Mouse (Mus musculus): ENCODE measurements around the gene Ubb.
"Not testable (repeated sequence)": the region's sequence is repeated elsewhere in the genome, so short reads cannot be mapped to it uniquely, and the experiment has no call there.

Gene Ubb

DNA sequence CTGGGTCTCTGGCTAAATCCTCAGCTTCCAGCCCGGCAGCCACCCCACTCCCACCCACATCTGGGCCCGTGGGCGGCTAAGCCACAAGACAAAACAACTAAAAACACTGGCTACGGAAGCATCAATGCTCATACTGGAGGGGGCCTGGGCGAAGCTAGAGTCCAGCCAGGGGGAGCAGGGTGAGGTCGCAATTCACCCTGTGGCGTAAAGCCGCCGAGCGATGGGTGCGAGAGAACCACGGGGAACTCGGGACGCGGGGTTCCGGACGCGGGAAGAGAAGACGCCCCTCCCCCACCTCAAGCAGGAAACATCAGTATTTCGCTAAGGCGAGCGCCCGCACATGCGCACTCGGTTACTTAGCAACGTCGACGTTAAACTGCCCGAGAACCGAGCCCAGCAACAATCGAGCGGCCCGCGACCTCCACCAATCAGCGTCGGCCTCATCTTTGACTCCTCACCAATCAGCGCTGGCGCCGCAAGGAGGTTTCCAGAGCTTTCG, at the start of gene Ubb:
Ubb (plus strand) TSS at position 445 of the 499 bp plus-strand sequence.
- peak; percentile 97 for DNase-seq

GRCm38 (mm10) chr11:62507683-62508082, 43.3 kb upstream of the Ubb start:
- no peak for DNase-seq

DNA sequence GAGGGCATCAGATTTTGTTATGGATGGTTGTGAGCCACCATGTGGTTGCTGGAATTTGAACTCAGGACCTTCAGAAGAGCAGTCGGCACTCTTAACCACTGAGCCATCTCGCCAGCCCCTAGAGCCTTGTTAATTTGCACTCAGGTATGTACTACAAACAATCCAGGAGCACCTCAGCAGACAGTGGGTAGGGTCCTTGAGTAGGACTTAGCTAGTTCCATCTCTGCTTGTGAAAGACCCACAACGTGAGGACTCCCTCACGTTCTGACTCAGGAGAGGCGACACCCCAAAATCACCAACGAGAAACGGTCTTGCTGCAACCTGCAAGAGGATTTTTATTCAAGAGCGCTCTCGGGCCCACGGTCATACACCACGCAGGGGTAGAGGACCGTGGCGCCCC, 42.6 kb upstream of the Ubb start:
- not testable (repeated sequence) for DNase-seq

DNA sequence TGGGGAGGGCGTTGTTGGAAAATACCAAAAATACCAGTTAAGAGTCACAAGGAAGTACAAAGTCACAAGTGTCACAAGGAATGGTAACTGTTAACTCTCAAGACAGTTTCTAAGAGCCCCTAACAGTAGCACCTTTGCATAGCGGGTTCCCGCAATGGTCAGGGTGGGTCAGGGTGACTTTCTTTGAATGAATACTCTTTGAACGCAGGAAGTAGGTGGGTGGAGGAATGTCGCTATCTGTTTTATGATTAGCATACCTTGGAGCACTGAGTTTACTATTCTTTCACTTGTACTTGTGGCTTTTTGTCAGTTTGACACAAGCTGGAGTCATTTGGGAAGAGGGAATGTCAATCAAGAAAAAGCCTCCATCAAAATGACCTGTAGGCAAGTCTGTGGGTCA, 42.2 kb upstream of the Ubb start:
- DNase-seq = not testable (repeated sequence)

DNA sequence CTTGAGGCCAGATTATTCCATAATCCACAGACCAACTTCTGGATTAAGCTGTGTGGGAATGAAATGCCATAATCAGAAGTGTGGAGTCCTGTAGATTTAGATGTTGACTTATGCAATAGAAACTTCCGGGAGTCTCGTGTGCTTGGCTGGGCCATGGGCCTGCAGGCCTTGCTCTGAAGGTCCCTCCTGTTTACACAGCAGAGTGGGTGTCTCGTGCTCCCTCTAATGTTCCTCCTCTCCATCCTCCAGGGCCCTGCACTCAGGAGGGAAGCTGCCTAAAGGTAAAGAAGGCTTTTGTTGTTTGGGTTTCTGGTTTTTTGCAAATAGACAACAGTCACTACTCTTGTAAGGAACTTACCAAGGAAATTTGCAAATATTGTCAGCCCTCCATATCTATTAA, 41.4 kb upstream of the Ubb start:
- DNase-seq = no peak

- no peak for DNase-seq
These were observed 40.0 kb upstream of the Ubb start for GRCm38 (mm10) chr11:62510956-62511355.

- DNase-seq = no peak
These were observed 39.3 kb upstream of the Ubb start for GRCm38 (mm10) chr11:62511444-62512202.

- DNase-seq = no peak
These were observed 38.4 kb upstream of the Ubb start for GRCm38 (mm10) chr11:62512529-62513080.

- DNase-seq = no peak
These were observed 37.7 kb upstream of the Ubb start for GRCm38 (mm10) chr11:62513311-62513710.

GRCm38 (mm10) chr11:62518991-62519390, 32.0 kb upstream of the Ubb start:
- DNase-seq = no peak

- no peak for DNase-seq
These were observed 28.7 kb upstream of the Ubb start for GRCm38 (mm10) chr11:62522283-62522682.

GRCm38 (mm10) chr11:62537089-62537488, 13.9 kb upstream of the Ubb start:
- no peak for DNase-seq

DNA sequence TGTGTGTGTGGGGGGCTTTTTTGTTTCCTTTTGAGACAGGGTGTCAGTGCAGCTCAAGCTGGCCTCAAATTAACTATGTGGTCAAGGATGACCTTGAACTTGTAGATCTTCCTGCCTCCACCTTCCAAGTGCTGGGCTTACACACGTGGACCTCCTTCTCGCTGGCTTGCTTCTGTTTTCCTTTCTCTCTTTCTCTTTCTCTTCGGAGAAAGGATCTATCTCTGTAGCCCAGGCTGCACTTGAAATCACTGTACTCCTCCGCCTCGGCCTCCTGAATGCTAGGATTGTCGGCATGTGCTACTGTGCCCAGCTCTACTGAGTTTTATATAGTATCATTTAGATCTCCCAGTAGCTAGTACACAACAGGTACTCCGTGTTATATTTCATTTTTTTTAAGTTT, 13.4 kb upstream of the Ubb start:
- DNase-seq = no peak

- DNase-seq = peak; percentile 61
These were observed 12.5 kb upstream of the Ubb start for GRCm38 (mm10) chr11:62538321-62539088.

- DNase-seq = peak; percentile 79
These were observed 11.7 kb upstream of the Ubb start, which contains the start of gene Cenpv for GRCm38 (mm10) chr11:62539089-62539890. TSS of gene Cenpv (minus strand) at chr11:62539261.

GRCm38 (mm10) chr11:62540167-62540566, 10.8 kb upstream of the Ubb start:
- no peak for DNase-seq

- DNase-seq = no peak
These were observed 10.0 kb upstream of the Ubb start for GRCm38 (mm10) chr11:62540969-62541368.

- DNase-seq = no peak
These were observed 9.4 kb upstream of the Ubb start for GRCm38 (mm10) chr11:62541581-62541980.

DNA sequence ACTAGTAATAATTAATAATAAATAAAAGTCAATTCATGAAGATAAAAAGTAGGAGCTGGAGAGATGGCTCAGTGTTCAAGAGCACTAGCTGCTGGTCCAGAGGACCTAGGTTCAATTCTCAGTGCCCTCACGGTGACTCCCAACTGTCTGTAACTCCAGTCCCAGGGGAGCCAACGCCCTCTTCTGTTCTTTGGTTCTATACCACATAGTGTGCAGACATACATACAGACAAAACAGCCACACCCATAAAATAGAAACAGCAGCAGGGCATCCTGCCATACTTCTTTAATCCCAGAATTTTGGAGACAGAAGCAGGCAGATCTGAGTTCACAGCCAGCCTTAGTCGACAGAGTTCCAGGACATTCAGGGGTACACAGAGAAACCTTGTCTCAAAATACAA, 7.0 kb upstream of the Ubb start:
- DNase-seq = no peak

- no peak for DNase-seq
These were observed 1.2 kb upstream of the Ubb start for GRCm38 (mm10) chr11:62549782-62550181.

- peak; percentile 44 for DNase-seq
These were observed 715 bp upstream of the Ubb start for GRCm38 (mm10) chr11:62550227-62550685.

GRCm38 (mm10) chr11:62551226-62552119, 502 bp downstream of the Ubb start:
- DNase-seq = peak; percentile 84
